Mouse (Mus musculus): ENCODE measurements around the gene Olfr1105. TPM values are rescaled to one million over a fixed set of nuclear protein-coding genes. Genes with fewer than 3 reads are reported as not detected.

Olfr1105 gene
- polyA plus RNA-seq (2011; ENCODE audit: insufficient read depth, insufficient read length, low replicate concordance, missing spikeins): not detected in 2 replicates

GRCm38 (mm10) chr2:87036431-87036830 lies at the start of gene Olfr1105:
Gene Olfr1105, minus strand, starts transcription at chr2:87036531.
- Histone ChIP-seq H3K4me3 (replicated peaks; ENCODE audit: control insufficient read depth, low read depth, low read length) (no peak within 1 kb of the TSS), H3K4me1 (ENCODE audit: control insufficient read depth, insufficient read depth, low read length) (no peaks in the 10 kb centered on the region), H3K27ac (ENCODE audit: control insufficient read depth, insufficient read depth, low read depth, low read length, poor library complexity) (no peak within 1 kb of the TSS)
- TF ChIP-seq POLR2A (IDR thresholded peaks at IDR 0.05; ENCODE audit: borderline replicate concordance, control insufficient read depth, low read depth, low read length) (no peak), CTCF (IDR thresholded peaks at IDR 0.05; ENCODE audit: control insufficient read depth, insufficient read depth, low read length) (no peak)

GRCm38 (mm10) chr2:87075717-87076116 lies 39.4 kb upstream of the Olfr1105 start, which contains the start of gene Olfr1107:
Gene Olfr1107, minus strand, starts transcription at chr2:87075817.
- no peak within 1 kb of the TSS for H3K4me3 ChIP-seq (replicated peaks; ENCODE audit: control insufficient read depth, low read depth, low read length)
- WGBS: 83% methylated on average over 1 of the region's 1 CpGs
- H3K4me1 ChIP-seq (ENCODE audit: control insufficient read depth, insufficient read depth, low read length): no peaks in the 10 kb centered on the region
- no peak within 1 kb of the TSS for H3K27ac ChIP-seq (ENCODE audit: control insufficient read depth, insufficient read depth, low read depth, low read length, poor library complexity)
- TF ChIP-seq POLR2A (IDR thresholded peaks at IDR 0.05; ENCODE audit: borderline replicate concordance, control insufficient read depth, low read depth, low read length) (no peak), CTCF (IDR thresholded peaks at IDR 0.05; ENCODE audit: control insufficient read depth, insufficient read depth, low read length) (no peak)

- Histone ChIP-seq H3K27ac (ENCODE audit: control insufficient read depth, insufficient read depth, low read depth, low read length, poor library complexity) (no peak within 1 kb of the TSS), H3K4me3 (replicated peaks; ENCODE audit: control insufficient read depth, low read depth, low read length) (no peak within 1 kb of the TSS), H3K4me1 (ENCODE audit: control insufficient read depth, insufficient read depth, low read length) (no peaks in the 10 kb centered on the region)
- no peak for TF ChIP-seq POLR2A (IDR thresholded peaks at IDR 0.05; ENCODE audit: borderline replicate concordance, control insufficient read depth, low read depth, low read length)
- no peak for TF ChIP-seq CTCF (IDR thresholded peaks at IDR 0.05; ENCODE audit: control insufficient read depth, insufficient read depth, low read length)
- WGBS: 54% methylated on average over 1 of the region's 1 CpGs
Observed at GRCm38 (mm10) chr2:87052173-87052572, 15.8 kb upstream of the Olfr1105 start, which contains the start of gene Olfr1106. Gene Olfr1106, minus strand, starts transcription at chr2:87052273.

- Histone ChIP-seq H3K4me3 (replicated peaks; ENCODE audit: control insufficient read depth, low read depth, low read length) (no peak within 1 kb of the TSS), H3K27ac (ENCODE audit: control insufficient read depth, insufficient read depth, low read depth, low read length, poor library complexity) (no peak within 1 kb of the TSS), H3K4me1 (ENCODE audit: control insufficient read depth, insufficient read depth, low read length) (no peaks in the 10 kb centered on the region)
- 80% methylated on average over 1 of the region's 1 CpGs for WGBS
- TF ChIP-seq POLR2A (IDR thresholded peaks at IDR 0.05; ENCODE audit: borderline replicate concordance, control insufficient read depth, low read depth, low read length) (no peak), CTCF (IDR thresholded peaks at IDR 0.05; ENCODE audit: control insufficient read depth, insufficient read depth, low read length) (no peak)
Observed at GRCm38 (mm10) chr2:87026980-87027379, 9.4 kb downstream of the Olfr1105 start, which contains the start of gene Olfr1104. Gene Olfr1104, minus strand, starts transcription at chr2:87027080.

GRCm38 (mm10) chr2:86998098-86998497 lies 38.2 kb downstream of the Olfr1105 start, which contains the start of gene Olfr1102:
Gene Olfr1102, plus strand, starts transcription at chr2:86998398.
- H3K27ac ChIP-seq (ENCODE audit: control insufficient read depth, insufficient read depth, low read depth, low read length, poor library complexity): no peak within 1 kb of the TSS
- no peaks in the 10 kb centered on the region for H3K4me1 ChIP-seq (ENCODE audit: control insufficient read depth, insufficient read depth, low read length)
- no peak within 1 kb of the TSS for H3K4me3 ChIP-seq (replicated peaks; ENCODE audit: control insufficient read depth, low read depth, low read length)
- no peak for TF ChIP-seq POLR2A (IDR thresholded peaks at IDR 0.05; ENCODE audit: borderline replicate concordance, control insufficient read depth, low read depth, low read length)

GRCm38 (mm10) chr2:86991121-86991520 lies 45.2 kb downstream of the Olfr1105 start, which contains the start of gene Olfr1101:
Gene Olfr1101, minus strand, starts transcription at chr2:86991221.
- Histone ChIP-seq H3K4me3 (replicated peaks; ENCODE audit: control insufficient read depth, low read depth, low read length) (no peak within 1 kb of the TSS), H3K4me1 (ENCODE audit: control insufficient read depth, insufficient read depth, low read length) (no peaks in the 10 kb centered on the region), H3K27ac (ENCODE audit: control insufficient read depth, insufficient read depth, low read depth, low read length, poor library complexity) (no peak within 1 kb of the TSS)
- TF ChIP-seq POLR2A (IDR thresholded peaks at IDR 0.05; ENCODE audit: borderline replicate concordance, control insufficient read depth, low read depth, low read length) (no peak), CTCF (IDR thresholded peaks at IDR 0.05; ENCODE audit: control insufficient read depth, insufficient read depth, low read length) (no peak)
- WGBS: 71% methylated on average over 3 of the region's 3 CpGs

Other genes with a start within 250 kb of the Olfr1105 start
- not detected in 2 replicates for gene Olfr141, start 226.5 kb downstream of the Olfr1105 start, polyA plus RNA-seq (2011; ENCODE audit: insufficient read depth, insufficient read length, low replicate concordance, missing spikeins)
- not detected in 2 replicates for gene Olfr1094, start 211.9 kb downstream of the Olfr1105 start, polyA plus RNA-seq (2011; ENCODE audit: insufficient read depth, insufficient read length, low replicate concordance, missing spikeins)
- not detected in 2 replicates for gene Olfr1095, start 184.8 kb downstream of the Olfr1105 start, polyA plus RNA-seq (2011; ENCODE audit: insufficient read depth, insufficient read length, low replicate concordance, missing spikeins)
- not detected in 2 replicates for gene Gm13723, start 161.7 kb downstream of the Olfr1105 start, polyA plus RNA-seq (2011; ENCODE audit: insufficient read depth, insufficient read length, low replicate concordance, missing spikeins)
- not detected in 2 replicates for gene Olfr1097, start 144.3 kb downstream of the Olfr1105 start, polyA plus RNA-seq (2011; ENCODE audit: insufficient read depth, insufficient read length, low replicate concordance, missing spikeins)
- not detected in 2 replicates for gene Olfr1098, start 112.0 kb downstream of the Olfr1105 start, polyA plus RNA-seq (2011; ENCODE audit: insufficient read depth, insufficient read length, low replicate concordance, missing spikeins)
- gene Olfr1099, start 75.8 kb downstream of the Olfr1105 start, polyA plus RNA-seq (2011; ENCODE audit: insufficient read depth, insufficient read length, low replicate concordance, missing spikeins): not detected in 2 replicates
- not detected in 2 replicates for gene Olfr1100, start 56.6 kb downstream of the Olfr1105 start, polyA plus RNA-seq (2011; ENCODE audit: insufficient read depth, insufficient read length, low replicate concordance, missing spikeins)
- not detected in 2 replicates for gene Olfr1101, start 45.3 kb downstream of the Olfr1105 start, polyA plus RNA-seq (2011; ENCODE audit: insufficient read depth, insufficient read length, low replicate concordance, missing spikeins)
- gene Olfr1102, start 38.1 kb downstream of the Olfr1105 start, polyA plus RNA-seq (2011; ENCODE audit: insufficient read depth, insufficient read length, low replicate concordance, missing spikeins): not detected in 2 replicates
- not detected in 2 replicates for gene Olfr1104, start 9.5 kb downstream of the Olfr1105 start, polyA plus RNA-seq (2011; ENCODE audit: insufficient read depth, insufficient read length, low replicate concordance, missing spikeins)
- not detected in 2 replicates for gene Olfr1106, start 15.7 kb upstream of the Olfr1105 start, polyA plus RNA-seq (2011; ENCODE audit: insufficient read depth, insufficient read length, low replicate concordance, missing spikeins)
- gene Olfr1107, start 39.3 kb upstream of the Olfr1105 start, polyA plus RNA-seq (2011; ENCODE audit: insufficient read depth, insufficient read length, low replicate concordance, missing spikeins): 0.36 TPM in 1 of 2 replicates, not detected in the other
- gene Olfr1109, start 59.5 kb upstream of the Olfr1105 start, polyA plus RNA-seq (2011; ENCODE audit: insufficient read depth, insufficient read length, low replicate concordance, missing spikeins): 1.5 and 2.4 TPM in 2 replicates
- gene Olfr259, start 78.0 kb upstream of the Olfr1105 start, polyA plus RNA-seq (2011; ENCODE audit: insufficient read depth, insufficient read length, low replicate concordance, missing spikeins): not detected in 2 replicates
- gene Olfr1110, start 103.8 kb upstream of the Olfr1105 start, polyA plus RNA-seq (2011; ENCODE audit: insufficient read depth, insufficient read length, low replicate concordance, missing spikeins): not detected in 2 replicates
- gene Olfr1111, start 116.1 kb upstream of the Olfr1105 start, polyA plus RNA-seq (2011; ENCODE audit: insufficient read depth, insufficient read length, low replicate concordance, missing spikeins): not detected in 2 replicates
- gene Olfr1112, start 151.3 kb upstream of the Olfr1105 start, polyA plus RNA-seq (2011; ENCODE audit: insufficient read depth, insufficient read length, low replicate concordance, missing spikeins): 1.6 TPM in 1 of 2 replicates, not detected in the other
- gene Olfr1113, start 172.4 kb upstream of the Olfr1105 start, polyA plus RNA-seq (2011; ENCODE audit: insufficient read depth, insufficient read length, low replicate concordance, missing spikeins): not detected in 2 replicates
- not detected in 2 replicates for gene Olfr1115, start 211.5 kb upstream of the Olfr1105 start, polyA plus RNA-seq (2011; ENCODE audit: insufficient read depth, insufficient read length, low replicate concordance, missing spikeins)
- 0.13 TPM in 1 of 2 replicates, not detected in the other for gene Olfr1116, start 231.0 kb upstream of the Olfr1105 start, polyA plus RNA-seq (2011; ENCODE audit: insufficient read depth, insufficient read length, low replicate concordance, missing spikeins)